Mouse (Mus musculus): ENCODE results near the gene 1700056E22Rik.

The 1700056E22Rik gene

DNA sequence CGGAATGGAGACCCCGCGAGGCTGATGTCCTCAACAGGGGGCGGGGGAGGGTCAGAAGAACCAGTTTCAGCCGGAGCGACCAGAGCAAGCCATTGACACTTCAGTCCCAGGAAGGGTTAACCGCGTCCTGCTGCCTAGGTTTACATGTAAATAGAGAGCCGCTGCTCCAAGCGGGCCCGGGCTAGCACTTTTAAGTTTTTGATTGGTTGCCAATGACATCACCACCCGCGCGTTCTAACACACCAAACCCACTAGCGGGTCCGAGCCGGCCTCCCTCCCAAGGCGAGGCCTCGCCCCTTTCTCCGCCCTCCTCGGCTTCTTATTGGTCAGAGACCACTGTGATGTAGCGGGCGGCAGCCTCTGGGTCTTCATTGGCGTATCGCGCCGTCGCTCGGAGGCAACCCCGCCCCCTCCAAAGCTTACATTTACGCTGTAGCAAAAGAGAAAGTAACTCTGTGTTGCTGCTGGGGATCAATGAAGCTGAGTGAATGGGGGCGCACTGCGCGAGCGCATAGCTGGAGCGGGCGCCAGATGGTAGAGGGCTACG, at the start of gene 1700056E22Rik:
Gene 1700056E22Rik (minus strand): TSS at position 291 of the 547 bp plus-strand sequence.
- DNase-seq (ENCODE audit: low spot score in 2 of 2) = peak; percentile 94 to 95

- DNase-seq (ENCODE audit: low spot score in 2 of 2) = no peak
Measured at GRCm38 (mm10) chr1:184083166-184083565, 49.1 kb upstream of the 1700056E22Rik start.

- DNase-seq (ENCODE audit: low spot score in 2 of 2) = no peak
Measured at GRCm38 (mm10) chr1:184082661-184083060, 48.6 kb upstream of the 1700056E22Rik start.

DNA sequence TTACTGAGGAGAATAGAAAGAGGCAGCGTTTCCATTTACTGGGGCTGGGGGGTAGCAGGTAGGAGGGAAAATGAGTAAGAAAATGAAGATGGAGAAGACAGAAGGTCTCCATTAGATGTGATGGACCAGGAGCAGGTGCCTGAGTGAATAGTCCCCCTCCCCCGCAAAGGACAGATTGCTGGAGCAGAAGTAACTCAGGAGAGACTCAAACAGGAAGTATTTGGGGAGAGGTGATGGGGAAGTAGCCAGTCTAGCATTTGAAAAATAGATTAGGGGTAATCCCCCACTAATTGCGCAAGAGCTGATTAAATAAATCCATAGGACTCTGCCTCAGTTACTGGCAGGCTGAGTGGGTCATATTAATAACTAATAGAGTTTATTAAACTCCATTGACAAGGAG, 45.2 kb upstream of the 1700056E22Rik start:
- no peak for DNase-seq (ENCODE audit: low spot score in 2 of 2)

DNA sequence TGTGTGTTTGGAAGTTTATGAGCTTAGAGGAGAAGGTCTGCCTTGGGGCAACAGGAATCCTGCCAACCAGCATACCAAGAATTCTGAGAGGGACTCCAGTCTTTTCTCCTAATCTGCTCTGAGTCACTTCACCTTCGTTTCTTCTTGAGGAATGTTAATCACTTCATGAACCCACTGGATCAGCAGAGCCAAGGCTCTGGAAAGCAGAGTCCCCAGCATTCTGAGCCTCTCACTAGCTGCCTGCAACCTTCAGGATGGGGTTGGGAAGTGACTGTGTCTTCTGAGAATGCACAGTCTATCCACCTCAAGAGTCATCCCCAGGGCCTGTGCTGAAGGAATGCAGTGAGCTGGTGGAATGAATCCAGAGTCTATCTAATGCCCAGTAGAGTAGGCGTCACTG, 42.7 kb upstream of the 1700056E22Rik start:
- no peak for DNase-seq (ENCODE audit: low spot score in 2 of 2)

DNA sequence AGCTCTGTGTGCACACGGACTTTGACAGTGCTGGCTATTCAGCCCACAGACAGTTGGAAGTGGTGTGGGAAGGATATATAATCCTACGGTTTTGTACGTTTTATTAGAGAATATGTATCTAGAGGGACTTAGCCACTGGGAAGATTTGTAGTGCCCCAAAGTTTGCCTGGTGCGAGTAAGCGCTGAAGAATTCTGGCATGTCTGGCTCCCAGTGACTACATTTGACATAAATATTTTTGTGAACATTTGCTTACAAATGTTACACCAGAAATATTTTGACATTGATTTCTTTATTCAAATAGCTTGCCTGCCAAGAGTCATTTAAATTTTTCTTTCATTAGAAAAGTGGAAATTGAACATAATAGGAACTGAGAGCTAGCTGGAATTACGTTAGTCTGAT, 42.0 kb upstream of the 1700056E22Rik start:
- DNase-seq (ENCODE audit: low spot score in 2 of 2) = no peak

DNA sequence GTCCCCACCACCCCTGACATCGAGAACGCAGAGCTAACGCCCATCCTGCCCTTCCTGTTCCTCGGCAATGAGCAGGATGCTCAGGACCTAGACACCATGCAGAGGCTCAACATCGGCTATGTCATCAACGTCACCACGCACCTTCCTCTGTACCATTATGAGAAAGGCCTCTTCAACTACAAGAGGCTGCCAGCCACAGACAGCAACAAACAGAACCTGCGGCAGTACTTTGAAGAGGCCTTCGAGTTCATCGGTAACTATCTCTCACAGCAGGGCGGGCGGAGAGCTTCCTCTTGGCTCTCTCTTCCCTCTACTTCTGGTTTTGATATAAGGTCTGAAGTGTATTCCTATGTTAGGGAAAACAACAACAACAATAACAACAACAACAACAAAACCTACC, 34.9 kb upstream of the 1700056E22Rik start:
- DNase-seq (ENCODE audit: low spot score in 2 of 2) = no peak

- DNase-seq (ENCODE audit: low spot score in 2 of 2) = no peak
Measured at GRCm38 (mm10) chr1:184067704-184068558, 33.8 kb upstream of the 1700056E22Rik start.

DNA sequence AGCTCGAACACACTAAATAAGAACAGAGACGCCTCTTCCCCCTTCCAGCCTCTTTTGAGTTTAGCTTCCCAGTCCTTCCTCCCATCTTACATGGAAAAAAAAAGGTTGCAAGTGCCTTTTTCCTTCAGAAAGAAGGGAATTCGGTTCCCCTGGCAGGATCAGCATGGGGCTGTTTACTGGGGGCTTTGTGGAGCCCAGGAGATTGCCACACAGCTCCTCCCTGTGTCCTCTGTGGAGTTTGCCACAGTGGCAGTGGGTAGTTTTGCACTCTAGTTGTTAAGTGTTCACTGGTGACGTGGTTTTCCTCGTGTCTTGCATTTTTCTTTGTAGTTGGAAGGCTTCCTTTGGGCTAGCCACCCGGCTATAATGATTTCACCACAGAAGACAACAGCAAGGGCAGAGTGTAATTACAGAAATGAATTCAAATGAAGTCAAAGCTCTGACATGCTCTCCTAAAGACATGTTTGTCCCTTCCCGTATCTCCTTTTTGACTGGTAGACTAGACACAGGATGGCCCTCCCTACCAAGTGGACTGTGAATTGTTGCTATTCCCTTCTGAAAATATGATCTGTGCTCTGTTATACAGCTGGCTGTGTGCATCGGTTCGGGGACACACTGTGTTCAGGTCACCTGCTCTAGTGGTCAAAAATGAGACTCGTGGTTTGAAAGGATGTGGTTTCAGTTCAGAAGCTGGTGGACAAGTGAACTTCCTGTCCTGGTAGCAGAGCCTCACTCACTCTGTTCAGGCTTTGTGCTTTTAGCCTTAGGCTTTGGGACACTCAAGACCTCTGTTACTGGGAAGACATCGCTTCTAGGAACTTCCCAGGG, 32.6 kb upstream of the 1700056E22Rik start:
- DNase-seq (ENCODE audit: low spot score in 2 of 2) = no peak

DNA sequence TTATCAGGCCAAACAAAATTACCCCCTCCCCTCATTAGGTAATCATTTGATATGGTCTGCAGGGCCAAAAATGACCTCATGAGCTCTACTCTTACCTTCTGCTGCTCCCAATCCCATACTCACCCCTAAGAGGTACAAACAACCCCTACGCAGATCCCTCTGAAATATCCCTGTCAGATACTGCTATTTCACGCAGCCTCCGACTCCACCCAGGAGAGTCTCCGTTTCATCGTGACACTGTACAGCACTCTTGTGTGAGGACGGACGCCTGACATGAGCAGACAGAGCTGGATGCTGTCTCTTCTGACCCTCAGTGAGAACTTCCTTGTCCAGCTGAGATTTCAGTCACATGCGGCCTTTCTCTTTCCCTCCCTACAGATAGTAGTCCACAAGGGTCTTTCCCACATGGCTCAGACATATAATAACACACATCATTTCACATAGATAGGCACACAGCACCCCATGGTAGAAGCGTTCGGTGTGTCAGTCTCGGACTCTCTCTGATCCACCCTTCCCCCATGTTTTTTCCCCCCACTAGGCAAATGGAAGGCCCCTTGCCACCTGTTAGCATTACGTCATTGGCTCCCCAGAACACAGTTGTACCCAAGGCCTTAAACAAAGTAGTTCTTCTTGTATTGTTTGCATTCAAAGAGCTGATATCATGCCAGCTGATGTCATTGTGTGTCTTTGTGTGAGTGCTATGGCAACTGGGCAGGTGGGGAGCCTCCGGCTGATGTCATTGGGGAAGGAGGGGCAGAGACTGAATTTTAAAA, 31.7 kb upstream of the 1700056E22Rik start:
- no peak for DNase-seq (ENCODE audit: low spot score in 2 of 2)

GRCm38 (mm10) chr1:184064306-184064705, 30.2 kb upstream of the 1700056E22Rik start:
- DNase-seq (ENCODE audit: low spot score in 2 of 2) = no peak

- no peak for DNase-seq (ENCODE audit: low spot score in 2 of 2)
Measured at GRCm38 (mm10) chr1:184061901-184062300, 27.8 kb upstream of the 1700056E22Rik start.

DNA sequence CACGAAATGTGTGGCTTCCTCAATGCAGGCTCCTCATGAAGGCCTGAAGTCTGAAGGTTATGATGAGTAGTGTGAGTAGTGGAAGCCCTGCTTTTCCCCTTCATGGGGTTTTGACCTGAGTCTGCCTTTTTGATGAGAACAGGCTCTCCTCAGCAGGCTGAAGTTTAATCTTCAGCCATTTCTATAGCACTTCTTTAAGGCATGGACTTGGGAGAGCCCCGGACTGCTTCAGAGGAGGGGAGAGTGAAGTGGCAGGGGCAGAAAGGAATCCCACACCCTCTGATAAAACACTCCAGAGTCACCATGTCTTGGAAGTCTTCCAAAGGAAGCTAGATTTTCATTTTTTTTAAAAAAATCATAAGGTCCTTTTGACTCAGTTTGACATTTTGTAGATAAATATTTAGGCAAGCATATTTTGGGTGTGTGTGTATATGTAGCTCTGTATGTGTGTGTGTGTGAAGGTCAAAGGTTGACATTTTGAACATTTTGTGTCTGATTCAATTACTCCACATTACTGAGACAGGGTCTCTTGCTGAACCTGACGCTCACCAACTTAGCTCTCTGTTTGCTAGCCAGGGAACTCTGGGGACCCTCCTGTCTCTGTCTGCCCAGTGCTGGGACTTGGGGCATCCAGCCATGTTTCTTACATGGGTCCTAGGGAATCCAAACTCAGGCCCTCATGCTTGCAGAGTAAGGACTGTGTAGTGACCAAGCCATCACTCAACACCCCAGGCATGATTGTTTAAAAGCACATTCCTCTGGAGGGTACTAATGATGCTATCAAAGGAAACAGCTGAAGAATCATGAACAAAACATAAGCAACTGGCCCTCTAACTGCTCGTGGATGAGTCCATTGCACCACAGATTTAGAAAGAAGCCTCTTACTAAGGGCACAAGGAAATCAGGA, 27.0 kb upstream of the 1700056E22Rik start:
- no peak for DNase-seq (ENCODE audit: low spot score in 2 of 2)

GRCm38 (mm10) chr1:184060381-184060780, 26.3 kb upstream of the 1700056E22Rik start:
- no peak for DNase-seq (ENCODE audit: low spot score in 2 of 2)

DNA sequence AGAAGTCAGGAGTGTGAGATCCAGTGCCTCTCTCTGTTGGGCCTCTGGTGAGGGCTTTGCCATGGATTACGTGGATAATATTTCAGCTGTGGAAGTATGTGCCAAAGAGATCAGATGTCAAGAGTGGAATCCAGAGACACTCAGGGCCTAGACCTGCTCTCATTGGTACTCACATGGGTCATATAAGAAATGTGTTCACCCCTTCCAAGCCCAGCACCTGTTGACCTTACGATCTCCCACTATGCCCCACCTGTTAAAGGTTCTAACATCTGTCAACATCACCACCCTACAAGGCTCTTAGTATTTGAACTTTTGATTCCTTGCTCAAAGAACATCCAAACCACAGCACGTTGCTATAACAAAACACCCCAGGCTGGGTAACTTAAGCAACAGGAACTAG, 25.7 kb upstream of the 1700056E22Rik start:
- DNase-seq (ENCODE audit: low spot score in 2 of 2) = no peak

DNA sequence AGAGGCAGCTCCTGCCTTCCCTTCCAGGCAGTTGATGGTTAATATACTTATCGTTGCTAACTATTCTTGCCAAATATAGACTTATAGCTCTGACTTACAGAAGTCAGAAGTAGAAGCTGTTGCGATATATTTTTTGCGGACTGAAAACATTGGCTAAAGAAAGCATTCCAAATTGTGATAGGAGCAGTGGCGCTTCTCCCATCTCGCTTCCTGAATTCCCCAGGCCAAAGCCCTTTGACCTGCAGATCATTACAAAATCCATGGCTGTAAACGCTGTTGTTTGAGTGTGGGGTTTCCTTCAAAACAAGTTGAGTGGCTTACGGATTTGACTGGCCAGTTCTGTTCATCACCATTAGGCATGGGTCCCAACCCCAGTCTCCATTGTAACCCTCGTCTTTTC, 24.1 kb upstream of the 1700056E22Rik start:
- no peak for DNase-seq (ENCODE audit: low spot score in 2 of 2)

DNA sequence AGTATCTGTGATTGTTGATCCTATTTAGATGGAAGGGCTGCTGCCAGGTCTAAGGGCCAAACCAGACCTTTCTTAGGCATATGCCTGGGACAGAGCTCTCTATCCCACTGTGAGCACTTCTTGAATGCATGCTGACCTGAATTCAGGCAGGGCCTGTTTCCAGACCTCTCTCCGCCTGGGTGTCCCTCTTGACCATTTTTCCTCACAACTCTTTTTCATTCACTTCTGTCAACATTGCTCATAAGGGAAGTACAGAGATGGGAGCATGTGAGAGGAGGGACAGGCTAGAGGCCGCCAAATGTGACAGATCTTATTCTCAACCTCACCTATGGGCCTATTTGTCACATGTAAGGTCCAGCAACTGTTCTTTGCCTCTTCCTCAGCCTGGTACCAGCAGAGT, 20.1 kb upstream of the 1700056E22Rik start:
- DNase-seq (ENCODE audit: low spot score in 2 of 2) = no peak

DNA sequence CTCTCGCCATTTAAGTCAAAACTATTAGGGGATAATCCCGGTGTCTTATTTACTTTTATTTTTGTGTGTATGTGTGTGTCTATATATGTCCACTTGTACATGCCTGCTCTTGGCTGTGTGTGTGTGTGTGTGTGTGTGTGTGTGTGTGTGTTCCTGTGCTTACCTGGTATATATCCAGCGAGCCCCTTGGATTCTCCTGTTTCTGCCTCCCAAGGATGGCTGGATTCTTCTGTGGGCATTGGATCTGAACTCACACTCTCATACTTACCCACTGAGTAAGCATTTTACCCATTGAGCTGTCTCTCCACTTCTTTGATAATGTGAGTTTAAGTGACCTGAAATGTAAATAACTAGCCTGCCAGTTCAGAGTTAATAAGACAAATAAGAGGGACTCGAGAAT, 19.6 kb upstream of the 1700056E22Rik start:
- DNase-seq (ENCODE audit: low spot score in 2 of 2) = no peak

DNA sequence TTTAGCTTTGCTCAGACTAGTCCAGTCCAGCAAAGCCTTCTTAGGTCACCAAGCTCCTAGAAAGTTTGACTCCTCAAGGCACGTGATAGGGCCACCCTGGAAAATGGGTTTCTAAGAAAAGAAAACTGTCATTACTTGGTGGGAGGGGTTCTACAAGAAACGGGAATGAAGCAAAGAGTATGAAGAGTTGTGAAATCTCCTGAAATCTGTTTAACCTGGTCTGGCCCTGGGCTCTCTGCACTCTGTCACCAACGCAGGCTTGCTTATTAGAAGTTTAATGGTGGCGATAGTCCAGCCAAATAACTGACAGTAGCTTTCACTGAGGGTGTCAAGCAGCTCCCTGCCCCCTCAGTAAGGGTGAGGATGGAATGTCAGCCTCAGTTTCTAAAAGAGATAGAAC, 19.0 kb upstream of the 1700056E22Rik start:
- no peak for DNase-seq (ENCODE audit: low spot score in 2 of 2)

- no peak for DNase-seq (ENCODE audit: low spot score in 2 of 2)
Measured at GRCm38 (mm10) chr1:184052331-184052730, 18.2 kb upstream of the 1700056E22Rik start.

- no peak for DNase-seq (ENCODE audit: low spot score in 2 of 2)
Measured at GRCm38 (mm10) chr1:184051824-184052223, 17.7 kb upstream of the 1700056E22Rik start.

All from frontal cortex, postnatal 25 days (tissue).